Mouse (Mus musculus): Measurements from ENCODE around the gene Snx14. TPM values are rescaled to one million over a fixed set of nuclear protein-coding genes. Genes with fewer than 3 reads are reported as not detected.

Gene Snx14
- polyA plus RNA-seq, 1 experiment from 2014 or later, result 21.6 TPM

GRCm38 (mm10) chr9:88437342-88438236 lies 1.2 kb downstream of the Snx14 start:
- Histone ChIP-seq H3K9me3 (replicated peaks) (no peaks in the 10 kb centered on the region), H3K27me3 (no peaks in the 10 kb centered on the region), H3K4me3 (peak overlapping the region; percentile 71), H3K36me3 (ENCODE audit: poor library complexity, severe bottlenecking) (no peaks in the 10 kb centered on the region), H3K4me2 (peak overlapping the region; percentile 93), H3K27ac (no peak overlapping the region), H3K9ac (peak overlapping the region; percentile 84), H3K4me1 (peaks cover 20% of the 10 kb centered on the region)
- WGBS, result 53% methylated on average over 10 of the region's 10 CpGs
- no peak for ATAC-seq

GRCm38 (mm10) chr9:88424356-88424755 lies 14.4 kb downstream of the Snx14 start:
- ATAC-seq, result no peak
- Histone ChIP-seq H3K36me3 (ENCODE audit: poor library complexity, severe bottlenecking) (peaks cover 15% of the 10 kb centered on the region), H3K27me3 (no peaks in the 10 kb centered on the region), H3K4me1 (no peaks in the 10 kb centered on the region), H3K4me2 (no peak overlapping the region), H3K27ac (no peak overlapping the region), H3K9ac (no peak overlapping the region), H3K4me3 (no peak overlapping the region), H3K9me3 (replicated peaks) (0 out of 2 replicates have a peak, but pooled peaks cover 3% of the 10 kb centered on the region)
- WGBS, result 90% methylated on average over 2 of the region's 2 CpGs

- Histone ChIP-seq H3K9ac (no peak overlapping the region), H3K36me3 (ENCODE audit: poor library complexity, severe bottlenecking) (peaks cover 15% of the 10 kb centered on the region), H3K9me3 (replicated peaks) (0 out of 2 replicates have a peak, but pooled peaks cover 3% of the 10 kb centered on the region), H3K27ac (no peak overlapping the region), H3K4me3 (no peak overlapping the region), H3K27me3 (no peaks in the 10 kb centered on the region), H3K4me1 (no peaks in the 10 kb centered on the region), H3K4me2 (no peak overlapping the region)
- 97% methylated on average over 4 of the region's 4 CpGs for WGBS
- no peak for ATAC-seq
Measured at GRCm38 (mm10) chr9:88422428-88422827, 16.3 kb downstream of the Snx14 start.

GRCm38 (mm10) chr9:88416752-88417151 lies 22.0 kb downstream of the Snx14 start:
- no peak for ATAC-seq
- Histone ChIP-seq H3K9me3 (replicated peaks) (no peaks in the 10 kb centered on the region), H3K27me3 (no peaks in the 10 kb centered on the region), H3K4me3 (no peak overlapping the region), H3K36me3 (ENCODE audit: poor library complexity, severe bottlenecking) (peaks cover 14% of the 10 kb centered on the region), H3K4me2 (no peak overlapping the region), H3K4me1 (no peaks in the 10 kb centered on the region), H3K27ac (no peak overlapping the region), H3K9ac (no peak overlapping the region)
- 65% methylated on average over 1 of the region's 1 CpGs for WGBS

- Histone ChIP-seq H3K27ac (no peak overlapping the region), H3K27me3 (no peaks in the 10 kb centered on the region), H3K4me1 (no peaks in the 10 kb centered on the region), H3K9me3 (replicated peaks) (no peaks in the 10 kb centered on the region), H3K4me2 (no peak overlapping the region), H3K4me3 (no peak overlapping the region), H3K9ac (no peak overlapping the region), H3K36me3 (ENCODE audit: poor library complexity, severe bottlenecking) (peaks cover 17% of the 10 kb centered on the region; the same call in 1 of the 2 replicates)
- 74% methylated on average over 2 of the region's 2 CpGs for WGBS
- ATAC-seq, result no peak
Measured at GRCm38 (mm10) chr9:88409978-88410377, 28.8 kb downstream of the Snx14 start.

- Histone ChIP-seq H3K27me3 (no peaks in the 10 kb centered on the region), H3K9me3 (replicated peaks) (no peaks in the 10 kb centered on the region), H3K36me3 (ENCODE audit: poor library complexity, severe bottlenecking) (peaks cover 22% of the 10 kb centered on the region), H3K4me2 (no peak overlapping the region), H3K9ac (no peak overlapping the region), H3K4me3 (no peak overlapping the region), H3K27ac (no peak overlapping the region), H3K4me1 (no peaks in the 10 kb centered on the region)
- no peak for ATAC-seq
- WGBS, result 93% methylated on average over 6 of the region's 6 CpGs
Measured at GRCm38 (mm10) chr9:88404515-88404914, 34.2 kb downstream of the Snx14 start.

GRCm38 (mm10) chr9:88404088-88404487 lies 34.7 kb downstream of the Snx14 start:
- H3K36me3 ChIP-seq (ENCODE audit: poor library complexity, severe bottlenecking), result peaks cover 22% of the 10 kb centered on the region
- ATAC-seq, result no peak
- no peaks in the 10 kb centered on the region for H3K4me1 ChIP-seq
- H3K27ac ChIP-seq, result no peak overlapping the region
- H3K9me3 ChIP-seq (replicated peaks), result no peaks in the 10 kb centered on the region
- H3K4me2 ChIP-seq, result no peak overlapping the region
- 84% methylated on average over 10 of the region's 10 CpGs for WGBS
- H3K4me3 ChIP-seq, result no peak overlapping the region
- H3K27me3 ChIP-seq, result no peaks in the 10 kb centered on the region
- H3K9ac ChIP-seq, result no peak overlapping the region

GRCm38 (mm10) chr9:88398461-88398860 lies 40.3 kb downstream of the Snx14 start:
- Histone ChIP-seq H3K4me1 (no peaks in the 10 kb centered on the region), H3K36me3 (ENCODE audit: poor library complexity, severe bottlenecking) (peaks cover 25% of the 10 kb centered on the region), H3K27ac (no peak overlapping the region), H3K4me2 (no peak overlapping the region), H3K9me3 (replicated peaks) (no peaks in the 10 kb centered on the region), H3K27me3 (no peaks in the 10 kb centered on the region), H3K4me3 (no peak overlapping the region), H3K9ac (no peak overlapping the region)
- 90% methylated on average over 1 of the region's 1 CpGs for WGBS
- ATAC-seq, result no peak

GRCm38 (mm10) chr9:88394852-88395251 lies 43.9 kb downstream of the Snx14 start:
- Histone ChIP-seq H3K36me3 (ENCODE audit: poor library complexity, severe bottlenecking) (peaks cover 30% of the 10 kb centered on the region), H3K4me3 (no peak overlapping the region), H3K27me3 (no peaks in the 10 kb centered on the region), H3K9me3 (replicated peaks) (no peaks in the 10 kb centered on the region), H3K4me2 (no peak overlapping the region), H3K9ac (no peak overlapping the region), H3K4me1 (no peaks in the 10 kb centered on the region), H3K27ac (no peak overlapping the region)
- 76% methylated on average over 8 of the region's 8 CpGs for WGBS
- no peak for ATAC-seq

- H3K36me3 ChIP-seq (ENCODE audit: poor library complexity, severe bottlenecking), result peaks cover 29% of the 10 kb centered on the region
- H3K4me3 ChIP-seq, result no peak overlapping the region
- no peaks in the 10 kb centered on the region for H3K4me1 ChIP-seq
- H3K4me2 ChIP-seq, result no peak overlapping the region
- 56% methylated on average over 5 of the region's 5 CpGs for WGBS
- no peak overlapping the region for H3K9ac ChIP-seq
- H3K27me3 ChIP-seq, result no peaks in the 10 kb centered on the region
- H3K9me3 ChIP-seq (replicated peaks), result no peaks in the 10 kb centered on the region
- H3K27ac ChIP-seq, result no peak overlapping the region
- ATAC-seq, result no peak
Measured at GRCm38 (mm10) chr9:88388826-88389225, 49.9 kb downstream of the Snx14 start.

GRCm38 (mm10) chr9:88380542-88380941 lies 58.2 kb downstream of the Snx14 start:
- Histone ChIP-seq H3K4me1 (no peaks in the 10 kb centered on the region), H3K27ac (no peak overlapping the region), H3K9ac (no peak overlapping the region), H3K4me3 (no peak overlapping the region), H3K4me2 (no peak overlapping the region), H3K36me3 (ENCODE audit: poor library complexity, severe bottlenecking) (peaks cover 36% of the 10 kb centered on the region), H3K9me3 (replicated peaks) (no peaks in the 10 kb centered on the region), H3K27me3 (no peaks in the 10 kb centered on the region)
- whole genome bisulfite sequencing, result 88% methylated on average over 1 of the region's 1 CpGs
- ATAC-seq, result no peak

- Histone ChIP-seq H3K27ac (no peak overlapping the region), H3K9me3 (replicated peaks) (no peaks in the 10 kb centered on the region), H3K4me3 (no peak overlapping the region), H3K36me3 (ENCODE audit: poor library complexity, severe bottlenecking) (peaks cover 36% of the 10 kb centered on the region), H3K4me2 (no peak overlapping the region), H3K4me1 (no peaks in the 10 kb centered on the region), H3K9ac (no peak overlapping the region), H3K27me3 (no peaks in the 10 kb centered on the region)
- ATAC-seq, result no peak
- 82% methylated on average over 7 of the region's 7 CpGs for WGBS
Measured at GRCm38 (mm10) chr9:88380076-88380475, 58.7 kb downstream of the Snx14 start.

Data from forebrain, embryonic 13.5 days (tissue).